Mouse (Mus musculus): ENCODE results near the gene Tox2. TPM values are rescaled to one million over a fixed set of nuclear protein-coding genes. Genes with fewer than 3 reads are reported as not detected.

The Tox2 gene
- polyA plus RNA-seq (2015; fragmentation: Nextera tagmentation; extraction: Ambion mirVana) = 4.3 and 7.2 TPM in 2 replicates

DNA sequence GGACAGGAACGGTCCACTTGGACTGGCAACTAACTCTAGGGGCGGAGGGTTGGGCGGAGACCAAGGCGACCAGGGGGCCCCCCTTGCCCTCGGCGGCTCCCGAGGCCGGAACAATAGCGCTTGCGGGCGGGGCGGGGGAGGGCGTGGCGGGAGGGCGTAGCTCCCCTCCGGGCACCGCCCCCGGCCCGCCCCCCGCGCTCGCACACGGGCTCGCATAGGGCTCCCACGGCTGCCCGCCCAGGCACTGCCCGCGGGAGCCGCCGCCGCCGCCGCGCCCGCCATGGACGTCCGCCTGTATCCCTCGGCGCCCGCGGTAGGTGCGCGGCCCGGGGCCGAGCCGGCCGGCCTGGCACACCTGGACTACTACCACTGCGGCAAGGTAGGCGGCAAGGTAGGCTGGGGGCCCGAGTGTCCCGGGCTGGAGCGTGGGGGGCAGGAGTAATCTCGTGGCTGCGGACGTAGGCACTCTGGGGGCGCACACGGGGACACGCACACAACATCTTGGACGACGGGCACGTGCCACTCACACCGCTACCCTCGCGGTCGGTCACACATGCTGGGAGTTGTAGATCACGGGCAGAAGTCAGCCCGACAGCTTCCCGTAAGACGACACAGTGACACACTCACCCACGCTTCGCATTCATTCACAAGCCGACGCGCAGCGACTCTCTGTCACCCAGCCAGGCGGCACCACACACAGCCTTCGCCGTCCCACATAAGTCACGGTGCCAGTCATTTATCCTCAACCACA is at the start of gene Tox2:
TSS of gene Tox2 (plus strand) at position 242 of the 751 bp plus-strand sequence.
- ATAC-seq (peak; percentile 95), DNase-seq (ENCODE audit: low spot score) (peak; percentile 84)
- H3K9ac ChIP-seq (replicated peaks; ENCODE audit: low read depth) = peak within 1 kb of the TSS; percentile 41; the same call in 1 of the 2 replicates
- under 1% methylated on average over 67 of the region's 79 CpGs for WGBS
- H3K27me3 ChIP-seq (replicated peaks; ENCODE audit: insufficient read depth, low read length) = peaks cover 22% of the 10 kb centered on the region; the same call in 1 of the 2 replicates
- H3K9me3 ChIP-seq (ENCODE audit: low read length) = no peaks in the 10 kb centered on the region
- peak within 1 kb of the TSS; percentile 74 for H3K27ac ChIP-seq (ENCODE audit: low read length)
- H3K4me1 ChIP-seq (ENCODE audit: insufficient read depth, low read depth, low read length) = 0 out of 2 replicates have a peak, but pooled peaks cover 2% of the 10 kb centered on the region
- H3K4me3 ChIP-seq (ENCODE audit: low read depth, low read length) = peak within 1 kb of the TSS; percentile 54
- TF ChIP-seq EP300 (IDR thresholded peaks at IDR 0.05) (no peak), CTCF (IDR thresholded peaks at IDR 0.05) (peak; percentile 29; the same call in 1 of the 2 replicates)
- H3K4me2 ChIP-seq (replicated peaks; ENCODE audit: low read depth, low read length) = peak within 1 kb of the TSS; percentile 92
- no peaks in the 10 kb centered on the region for H3K36me3 ChIP-seq (ENCODE audit: insufficient read depth, low read length)

DNA sequence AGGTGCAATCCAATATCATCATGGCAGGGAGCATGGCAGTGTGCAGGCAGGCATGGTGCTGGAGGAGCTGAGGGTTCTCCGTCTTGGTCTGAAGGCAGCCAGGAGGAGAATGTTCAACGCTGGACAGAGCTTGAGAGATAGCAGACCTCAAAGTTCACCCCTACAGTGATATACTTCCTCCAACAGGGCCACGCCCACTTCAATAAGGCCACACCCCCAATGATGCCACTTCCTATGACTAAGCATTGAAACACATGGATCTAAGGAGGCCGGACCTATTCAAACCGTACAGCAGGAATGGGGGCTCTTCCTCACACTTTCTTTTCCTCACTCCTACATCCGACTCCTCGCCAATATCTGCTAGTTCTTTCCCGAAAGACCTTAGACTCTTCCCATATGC is 48.3 kb upstream of the Tox2 start:
- Histone ChIP-seq H3K4me2 (replicated peaks; ENCODE audit: low read depth, low read length) (no peak overlapping the region), H3K9me3 (ENCODE audit: low read length) (no peaks in the 10 kb centered on the region), H3K4me1 (ENCODE audit: insufficient read depth, low read depth, low read length) (no peaks in the 10 kb centered on the region), H3K27ac (ENCODE audit: low read length) (no peak overlapping the region), H3K36me3 (ENCODE audit: insufficient read depth, low read length) (no peaks in the 10 kb centered on the region), H3K4me3 (ENCODE audit: low read depth, low read length) (no peak overlapping the region), H3K27me3 (replicated peaks; ENCODE audit: insufficient read depth, low read length) (no peaks in the 10 kb centered on the region; the same call in 1 of the 2 replicates), H3K9ac (replicated peaks; ENCODE audit: low read depth) (no peak overlapping the region)
- DNase-seq (ENCODE audit: low spot score) = no peak
- ATAC-seq = no peak
- no peak for TF ChIP-seq EP300 (IDR thresholded peaks at IDR 0.05)
- TF ChIP-seq CTCF (IDR thresholded peaks at IDR 0.05) = no peak
- 91% methylated on average over 8 of the region's 8 CpGs for WGBS

DNA sequence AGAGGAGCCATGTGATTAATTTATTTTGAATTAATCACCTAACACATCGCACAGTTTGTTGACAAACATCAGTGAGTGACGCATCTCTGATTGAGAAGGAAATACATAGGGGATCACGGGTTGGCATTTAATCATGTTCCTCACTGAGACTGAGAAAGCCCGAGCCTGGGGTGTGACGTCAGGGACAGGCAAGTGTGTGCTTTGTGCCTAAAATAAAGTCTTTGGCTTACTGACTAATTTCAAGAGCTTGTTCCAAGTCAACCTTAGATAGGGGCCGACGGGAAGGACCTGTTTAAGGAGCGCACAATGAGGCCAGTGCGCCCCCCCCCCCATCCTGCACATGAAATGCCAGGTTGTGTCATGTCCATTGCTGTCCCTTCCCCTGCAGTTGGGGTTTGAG is 43.9 kb upstream of the Tox2 start:
- no peak overlapping the region for H3K4me2 ChIP-seq (replicated peaks; ENCODE audit: low read depth, low read length)
- 71% methylated on average over 9 of the region's 9 CpGs for WGBS
- TF ChIP-seq EP300 (IDR thresholded peaks at IDR 0.05) (no peak; the same call in 1 of the 2 replicates), CTCF (IDR thresholded peaks at IDR 0.05) (no peak)
- H3K9ac ChIP-seq (replicated peaks; ENCODE audit: low read depth) = no peak overlapping the region
- H3K4me1 ChIP-seq (ENCODE audit: insufficient read depth, low read depth, low read length) = no peaks in the 10 kb centered on the region
- ATAC-seq (peak; percentile 59), DNase-seq (ENCODE audit: low spot score) (peak; percentile 40)
- H3K27ac ChIP-seq (ENCODE audit: low read length) = no peak overlapping the region
- H3K27me3 ChIP-seq (replicated peaks; ENCODE audit: insufficient read depth, low read length) = no peaks in the 10 kb centered on the region
- no peaks in the 10 kb centered on the region for H3K36me3 ChIP-seq (ENCODE audit: insufficient read depth, low read length)
- no peak overlapping the region for H3K4me3 ChIP-seq (ENCODE audit: low read depth, low read length)
- H3K9me3 ChIP-seq (ENCODE audit: low read length) = no peaks in the 10 kb centered on the region

GRCm38 (mm10) chr2:163164461-163164990 is 38.4 kb upstream of the Tox2 start:
- H3K4me3 ChIP-seq (ENCODE audit: low read depth, low read length) = no peak overlapping the region
- no peaks in the 10 kb centered on the region for H3K27me3 ChIP-seq (replicated peaks; ENCODE audit: insufficient read depth, low read length)
- no peak overlapping the region for H3K27ac ChIP-seq (ENCODE audit: low read length)
- WGBS = 67% methylated on average over 10 of the region's 10 CpGs
- H3K36me3 ChIP-seq (ENCODE audit: insufficient read depth, low read length) = no peaks in the 10 kb centered on the region
- H3K4me2 ChIP-seq (replicated peaks; ENCODE audit: low read depth, low read length) = no peak overlapping the region
- H3K4me1 ChIP-seq (ENCODE audit: insufficient read depth, low read depth, low read length) = no peaks in the 10 kb centered on the region
- ATAC-seq (no peak), DNase-seq (ENCODE audit: low spot score) (no peak)
- TF ChIP-seq EP300 (IDR thresholded peaks at IDR 0.05) = no peak
- no peak for TF ChIP-seq CTCF (IDR thresholded peaks at IDR 0.05)
- no peak overlapping the region for H3K9ac ChIP-seq (replicated peaks; ENCODE audit: low read depth)
- no peaks in the 10 kb centered on the region for H3K9me3 ChIP-seq (ENCODE audit: low read length)

- Histone ChIP-seq H3K27ac (ENCODE audit: low read length) (no peak overlapping the region), H3K27me3 (replicated peaks; ENCODE audit: insufficient read depth, low read length) (no peaks in the 10 kb centered on the region), H3K36me3 (ENCODE audit: insufficient read depth, low read length) (no peaks in the 10 kb centered on the region), H3K4me3 (ENCODE audit: low read depth, low read length) (no peak overlapping the region), H3K9ac (replicated peaks; ENCODE audit: low read depth) (no peak overlapping the region), H3K9me3 (ENCODE audit: low read length) (no peaks in the 10 kb centered on the region), H3K4me2 (replicated peaks; ENCODE audit: low read depth, low read length) (no peak overlapping the region), H3K4me1 (ENCODE audit: insufficient read depth, low read depth, low read length) (no peaks in the 10 kb centered on the region)
- TF ChIP-seq EP300 (IDR thresholded peaks at IDR 0.05) (no peak), CTCF (IDR thresholded peaks at IDR 0.05) (no peak)
- 41% methylated on average over 13 of the region's 13 CpGs for WGBS
- no peak for DNase-seq (ENCODE audit: low spot score)
- no peak for ATAC-seq
These were observed 36.7 kb upstream of the Tox2 start for GRCm38 (mm10) chr2:163166067-163166805.

GRCm38 (mm10) chr2:163171891-163172290 is 31.0 kb upstream of the Tox2 start:
- WGBS = 81% methylated on average over 11 of the region's 11 CpGs
- Histone ChIP-seq H3K4me2 (replicated peaks; ENCODE audit: low read depth, low read length) (no peak overlapping the region), H3K4me3 (ENCODE audit: low read depth, low read length) (no peak overlapping the region), H3K36me3 (ENCODE audit: insufficient read depth, low read length) (no peaks in the 10 kb centered on the region), H3K27me3 (replicated peaks; ENCODE audit: insufficient read depth, low read length) (no peaks in the 10 kb centered on the region), H3K4me1 (ENCODE audit: insufficient read depth, low read depth, low read length) (no peaks in the 10 kb centered on the region), H3K9ac (replicated peaks; ENCODE audit: low read depth) (no peak overlapping the region), H3K9me3 (ENCODE audit: low read length) (no peaks in the 10 kb centered on the region), H3K27ac (ENCODE audit: low read length) (no peak overlapping the region)
- DNase-seq (ENCODE audit: low spot score) (no peak), ATAC-seq (no peak)
- TF ChIP-seq EP300 (IDR thresholded peaks at IDR 0.05) = no peak
- no peak for TF ChIP-seq CTCF (IDR thresholded peaks at IDR 0.05)

Measured in lung, postnatal 0 days (tissue).